Mouse (Mus musculus): Measurements from ENCODE around the gene Kri1. TPM values are rescaled to one million over a fixed set of nuclear protein-coding genes. Genes with fewer than 3 reads are reported as not detected.
"Not testable (repeated sequence)": the region's sequence is repeated elsewhere in the genome, so short reads cannot be mapped to it uniquely, and the experiment has no call there.

Gene Kri1
- polyA plus RNA-seq, 1 experiment = 40.8 TPM

- 89% methylated on average over 23 of the region's 23 CpGs for WGBS
- Histone ChIP-seq H3K27ac (ENCODE audit: insufficient read depth, low read length) (no peak overlapping the region), H3K4me1 (ENCODE audit: control insufficient read depth, insufficient read depth, insufficient read length) (peaks cover 7% of the 10 kb centered on the region; the same call in 1 of the 2 replicates), H3K36me3 (ENCODE audit: control insufficient read depth, insufficient read depth, low read length) (peaks cover 28% of the 10 kb centered on the region), H3K4me3 (ENCODE audit: extremely low read depth, insufficient read depth, insufficient read length) (no peak overlapping the region), H3K27me3 (ENCODE audit: control insufficient read depth, insufficient read depth, low read length) (no peaks in the 10 kb centered on the region)
- DNase-seq (ENCODE audit: low read depth in 1 of 2, low spot score in 2 of 2) = no peak
- TF ChIP-seq CTCF (IDR thresholded peaks at IDR 0.05; ENCODE audit: extremely low read depth, insufficient read depth, insufficient read length, insufficient replicate concordance) = no peak
- TF ChIP-seq POLR2A (IDR thresholded peaks at IDR 0.05; ENCODE audit: low read depth, low read length) = no peak
Observed at GRCm38 (mm10) chr9:21231551-21231950, 56.2 kb downstream of the Kri1 start.

- Histone ChIP-seq H3K27me3 (ENCODE audit: control insufficient read depth, insufficient read depth, low read length) (no peaks in the 10 kb centered on the region), H3K36me3 (ENCODE audit: control insufficient read depth, insufficient read depth, low read length) (peaks cover 18% of the 10 kb centered on the region), H3K4me1 (ENCODE audit: control insufficient read depth, insufficient read depth, insufficient read length) (0 out of 2 replicates have a peak, but pooled peaks cover 4% of the 10 kb centered on the region), H3K27ac (ENCODE audit: insufficient read depth, low read length) (no peak overlapping the region), H3K4me3 (ENCODE audit: extremely low read depth, insufficient read depth, insufficient read length) (peak overlapping the region; percentile 43; the same call in 1 of the 2 replicates)
- no peak for TF ChIP-seq CTCF (IDR thresholded peaks at IDR 0.05; ENCODE audit: extremely low read depth, insufficient read depth, insufficient read length, insufficient replicate concordance)
- TF ChIP-seq POLR2A (IDR thresholded peaks at IDR 0.05; ENCODE audit: low read depth, low read length) = no peak
- WGBS = 17% methylated on average over 16 of the region's 16 CpGs
- DNase-seq (ENCODE audit: low read depth in 1 of 2, low spot score in 2 of 2) = no peak
Observed at GRCm38 (mm10) chr9:21227342-21227741, 60.4 kb downstream of the Kri1 start.

GRCm38 (mm10) chr9:21225415-21225758 lies 62.4 kb downstream of the Kri1 start:
- peaks cover 8% of the 10 kb centered on the region; the same call in 1 of the 2 replicates for H3K4me1 ChIP-seq (ENCODE audit: control insufficient read depth, insufficient read depth, insufficient read length)

GRCm38 (mm10) chr9:21224576-21225414 lies 63.0 kb downstream of the Kri1 start:
- no peak overlapping the region for H3K27ac ChIP-seq (ENCODE audit: insufficient read depth, low read length)
- peak overlapping the region; percentile 43 for H3K4me3 ChIP-seq (ENCODE audit: extremely low read depth, insufficient read depth, insufficient read length)
- peaks cover 1% of the 10 kb centered on the region; the same call in 1 of the 2 replicates for H3K36me3 ChIP-seq (ENCODE audit: control insufficient read depth, insufficient read depth, low read length)
- H3K27me3 ChIP-seq (ENCODE audit: control insufficient read depth, insufficient read depth, low read length) = no peaks in the 10 kb centered on the region
- peaks cover 8% of the 10 kb centered on the region; the same call in 1 of the 2 replicates for H3K4me1 ChIP-seq (ENCODE audit: control insufficient read depth, insufficient read depth, insufficient read length)
- no peak for DNase-seq (ENCODE audit: low read depth in 1 of 2, low spot score in 2 of 2)
- 19% methylated on average over 26 of the region's 26 CpGs for WGBS
- no peak for TF ChIP-seq POLR2A (IDR thresholded peaks at IDR 0.05; ENCODE audit: low read depth, low read length)
- no peak for TF ChIP-seq CTCF (IDR thresholded peaks at IDR 0.05; ENCODE audit: extremely low read depth, insufficient read depth, insufficient read length, insufficient replicate concordance)

More at GRCm38 (mm10) chr9:21225415-21225758, 62.4 kb downstream of the Kri1 start:
- Histone ChIP-seq H3K27ac (ENCODE audit: insufficient read depth, low read length) (no peak overlapping the region), H3K36me3 (ENCODE audit: control insufficient read depth, insufficient read depth, low read length) (peaks cover 6% of the 10 kb centered on the region), H3K27me3 (ENCODE audit: control insufficient read depth, insufficient read depth, low read length) (no peaks in the 10 kb centered on the region), H3K4me3 (ENCODE audit: extremely low read depth, insufficient read depth, insufficient read length) (peak overlapping the region; percentile 43; the same call in 1 of the 2 replicates)
- TF ChIP-seq POLR2A (IDR thresholded peaks at IDR 0.05; ENCODE audit: low read depth, low read length) = no peak
- TF ChIP-seq CTCF (IDR thresholded peaks at IDR 0.05; ENCODE audit: extremely low read depth, insufficient read depth, insufficient read length, insufficient replicate concordance) = no peak
- 13% methylated on average over 7 of the region's 7 CpGs for WGBS
- no peak for DNase-seq (ENCODE audit: low read depth in 1 of 2, low spot score in 2 of 2)

GRCm38 (mm10) chr9:21223906-21224305 lies 63.9 kb downstream of the Kri1 start:
- H3K4me1 ChIP-seq (ENCODE audit: control insufficient read depth, insufficient read depth, insufficient read length) = peaks cover 8% of the 10 kb centered on the region; the same call in 1 of the 2 replicates
- 94% methylated on average over 6 of the region's 6 CpGs for WGBS
- no peaks in the 10 kb centered on the region for H3K36me3 ChIP-seq (ENCODE audit: control insufficient read depth, insufficient read depth, low read length)
- no peak for DNase-seq (ENCODE audit: low read depth in 1 of 2, low spot score in 2 of 2)
- no peak overlapping the region for H3K4me3 ChIP-seq (ENCODE audit: extremely low read depth, insufficient read depth, insufficient read length)
- H3K27ac ChIP-seq (ENCODE audit: insufficient read depth, low read length) = no peak overlapping the region
- TF ChIP-seq POLR2A (IDR thresholded peaks at IDR 0.05; ENCODE audit: low read depth, low read length) (no peak), CTCF (IDR thresholded peaks at IDR 0.05; ENCODE audit: extremely low read depth, insufficient read depth, insufficient read length, insufficient replicate concordance) (no peak)
- H3K27me3 ChIP-seq (ENCODE audit: control insufficient read depth, insufficient read depth, low read length) = no peaks in the 10 kb centered on the region

GRCm38 (mm10) chr9:21223490-21223889 lies 64.3 kb downstream of the Kri1 start:
- H3K4me1 ChIP-seq (ENCODE audit: control insufficient read depth, insufficient read depth, insufficient read length); H3K36me3 ChIP-seq (ENCODE audit: control insufficient read depth, insufficient read depth, low read length); H3K4me3 ChIP-seq (ENCODE audit: extremely low read depth, insufficient read depth, insufficient read length); H3K27ac ChIP-seq (ENCODE audit: insufficient read depth, low read length); DNase-seq (ENCODE audit: low read depth in 1 of 2, low spot score in 2 of 2); H3K27me3 ChIP-seq (ENCODE audit: control insufficient read depth, insufficient read depth, low read length): not testable (repeated sequence)
- WGBS = 91% methylated on average over 2 of the region's 2 CpGs

Other genes starting within 250 kb of the Kri1 start
- gene Zglp1, start 220.9 kb downstream of the Kri1 start, polyA plus RNA-seq (2012; rRNA removed) = 0.28 and 0.65 TPM in 2 replicates
- 0.19 and 0.32 TPM in 2 replicates for gene Gm49373, start 214.9 kb downstream of the Kri1 start, polyA plus RNA-seq (2012; rRNA removed)
- 38.3 and 59.5 TPM in 2 replicates for gene Fdx1l, start 214.4 kb downstream of the Kri1 start, polyA plus RNA-seq (2012; rRNA removed)
- 5.2 and 18.8 TPM in 2 replicates for gene Gm38431, start 196.0 kb downstream of the Kri1 start, polyA plus RNA-seq (2012; rRNA removed)
- gene Raver1, start 196.0 kb downstream of the Kri1 start, polyA plus RNA-seq (2012; rRNA removed) = 77.9 and 93.1 TPM in 2 replicates
- 46.1 and 52.2 TPM in 2 replicates for gene Tyk2, start 156.7 kb downstream of the Kri1 start, polyA plus RNA-seq (2012; rRNA removed)
- gene Cdc37, start 138.0 kb downstream of the Kri1 start, polyA plus RNA-seq (2012; rRNA removed) = 39.5 and 44.7 TPM in 2 replicates
- 12.4 and 13.1 TPM in 2 replicates for gene Pde4a, start 122.3 kb downstream of the Kri1 start, polyA plus RNA-seq (2012; rRNA removed)
- gene Keap1, start 48.6 kb downstream of the Kri1 start, polyA plus RNA-seq (2012; rRNA removed) = 55.4 and 78.4 TPM in 2 replicates
- 12.2 and 21.3 TPM in 2 replicates for gene S1pr5, start 39.5 kb downstream of the Kri1 start, polyA plus RNA-seq (2012; rRNA removed)
- gene Atg4d, start 22.7 kb downstream of the Kri1 start, polyA plus RNA-seq (2012; rRNA removed) = 44.8 and 48.4 TPM in 2 replicates
- 87.4 and 115 TPM in 2 replicates for gene Cdkn2d, start 3.4 kb upstream of the Kri1 start, polyA plus RNA-seq (2012; rRNA removed)
- 2.0 and 2.5 TPM in 2 replicates for gene Ap1m2, start 24.4 kb upstream of the Kri1 start, polyA plus RNA-seq (2012; rRNA removed)
- gene Slc44a2, start 32.7 kb upstream of the Kri1 start, polyA plus RNA-seq (2012; rRNA removed) = 166 and 184 TPM in 2 replicates
- gene Ilf3, start 79.9 kb upstream of the Kri1 start, polyA plus RNA-seq (2012; rRNA removed) = 54.2 and 59.6 TPM in 2 replicates
- gene Qtrt1, start 123.9 kb upstream of the Kri1 start, polyA plus RNA-seq (2012; rRNA removed) = 38.7 and 63.6 TPM in 2 replicates
- 223 and 245 TPM in 2 replicates for gene Dnm2, start 136.9 kb upstream of the Kri1 start, polyA plus RNA-seq (2012; rRNA removed)
- gene Tmed1, start 222.3 kb upstream of the Kri1 start, polyA plus RNA-seq (2012; rRNA removed) = 10.5 and 13.5 TPM in 2 replicates
- 69.1 and 79.0 TPM in 2 replicates for gene AB124611, start 238.2 kb upstream of the Kri1 start, polyA plus RNA-seq (2012; rRNA removed)